Mouse (Mus musculus) liver, embryonic 14.5 days (tissue): ENCODE data around the gene Itga2. TPM values are rescaled to one million over a fixed set of nuclear protein-coding genes. Genes with fewer than 3 reads are reported as not detected.

Source experiments
- ATAC-seq: fragments of 200-750 bp; cut with Nextera tagmentation; 2 replicates; pipeline ENCODE4 v1.8.0; 2017; ENCODE audit warnings: moderate number of reproducible peaks, mild to moderate bottlenecking, moderate library complexity; ENCODE audit not compliant: insufficient read depth
- DNase-seq, 3 experiments: peaks; one replicate each; pipeline ENCODE4 v3.0.0-alpha.2; 2012 to 2013; ENCODE audit warnings: low read depth in 3 of 3, low spot score in 3 of 3
- H3K27ac ChIP-seq: fragments of 300-500 bp; sonication (generic); 2 replicates; pipeline ENCODE4 v1.5.1; 2014; ENCODE audit warnings: moderate library complexity, mild to moderate bottlenecking, control low read depth, inconsistent platforms
- H3K27me3 ChIP-seq: fragments of 300-500 bp; sonication (generic); 2 replicates; pipeline ENCODE4 v1.6.1; 2014; ENCODE audit warnings: mild to moderate bottlenecking, low read length, moderate library complexity; ENCODE audit not compliant: control insufficient read depth, insufficient read depth
- H3K36me3 ChIP-seq: fragments of 300-500 bp; sonication (generic); replicated peaks from 2 replicates; pipeline ENCODE4 v1.6.1; 2014; ENCODE audit warnings: low read depth; ENCODE audit not compliant: control insufficient read depth, insufficient read depth
- H3K4me1 ChIP-seq, 2 experiments: fragments of 200-500 bp in 1 of 2; fragments of 300-500 bp in 1 of 2; sonication (generic) in 1 of 2; replicated peaks; 2 replicates each; pipeline ENCODE4 v1.6.1; 2012 to 2014; ENCODE audit warnings: antibody characterized with exemption in 1 of 2, inconsistent platforms in 1 of 2, low read length in 1 of 2; ENCODE audit not compliant: control insufficient read depth in 2 of 2, insufficient read depth in 2 of 2
- H3K4me2 ChIP-seq: fragments of 300-500 bp; sonication (generic); 2 replicates; pipeline ENCODE4 v1.6.1; 2014; ENCODE audit warnings: low read depth, mild to moderate bottlenecking, control low read depth, moderate library complexity
- H3K4me3 ChIP-seq, 2 experiments: fragments of 200-500 bp in 1 of 2; fragments of 300-500 bp in 1 of 2; sonication (generic) in 1 of 2; 2 replicates each; pipeline ENCODE4 v1.5.1; 2012 to 2014; ENCODE audit warnings: low read depth in 2 of 2, low read length in 2 of 2, mild to moderate bottlenecking in 2 of 2, control low read depth in 1 of 2, inconsistent platforms in 1 of 2, moderate library complexity in 1 of 2; ENCODE audit not compliant: insufficient read depth in 1 of 2
- H3K9ac ChIP-seq: fragments of 300-500 bp; sonication (generic); replicated peaks from 2 replicates; pipeline ENCODE4 v1.6.1; 2014; ENCODE audit warnings: mild to moderate bottlenecking, control low read depth, moderate library complexity
- H3K9me3 ChIP-seq: fragments of 300-500 bp; sonication (generic); 2 replicates; pipeline ENCODE4 v1.6.1; 2016; ENCODE audit warnings: low read length, mixed read lengths; ENCODE audit not compliant: control insufficient read depth
- CTCF ChIP-seq: IDR thresholded peaks from 2 replicates; pipeline ENCODE4 v1.5.1; 2016; ENCODE audit warnings: antibody characterized with exemption, low read depth, control low read depth
- EP300 ChIP-seq: IDR thresholded peaks from 2 replicates; pipeline ENCODE4 v1.6.1; 2016; ENCODE audit warnings: antibody characterized with exemption, low read depth
- WGBS: fragments of 180-500 bp; shearing (Covaris S2); extraction: QIAGEN DNeasy Blood & Tissue Kit; methylation state at CpG from one replicate; pipeline ENCODE4 v1.1.7; 2014; ENCODE audit not compliant: insufficient replicate concordance; 5-methylcytosine and 5-hydroxymethylcytosine counted together
- polyA plus RNA-seq, 2 experiments: library from polyadenylated mRNA; depleted of rRNA in 1 of 2; stranded (reverse) in 1 of 2; unstranded in 1 of 2; fragments of >200 nt; fragmentation: Nextera tagmentation in 1 of 2; extraction: Ambion mirVana in 1 of 2; gene quantifications; 2 replicates each; pipeline versions ENCODE4 v1.2.1 to v1.2.3; 2012 to 2014

Gene Itga2
- polyA plus RNA-seq (2012; rRNA removed) (0.29 and 0.47 TPM in 2 replicates), polyA plus RNA-seq (2014; fragmentation: Nextera tagmentation; extraction: Ambion mirVana) (0.58 and 0.72 TPM in 2 replicates)

GRCm38 (mm10) chr13:114931775-114932294 lies at the start of gene Itga2:
Itga2 (minus strand) TSS chr13:114932100.
- Histone ChIP-seq H3K36me3 (no peaks in the 10 kb centered on the region), H3K27me3 (no peaks in the 10 kb centered on the region), H3K9ac (no peak within 1 kb of the TSS), H3K4me3 (peak within 1 kb of the TSS; percentile 28 to 39), H3K4me2 (peak within 1 kb of the TSS; percentile 51), H3K4me1 (peaks cover 0 to 3% of the 10 kb centered on the region in 2 experiments; a peak in 2 of 4 replicates), H3K27ac (no peak within 1 kb of the TSS), H3K9me3 (no peaks in the 10 kb centered on the region)
- TF ChIP-seq EP300 (no peak), CTCF (peak; percentile 59)
- DNase-seq = no peak
- WGBS = under 1% methylated on average over 28 of the region's 28 CpGs
- ATAC-seq = peak; percentile 53

DNA sequence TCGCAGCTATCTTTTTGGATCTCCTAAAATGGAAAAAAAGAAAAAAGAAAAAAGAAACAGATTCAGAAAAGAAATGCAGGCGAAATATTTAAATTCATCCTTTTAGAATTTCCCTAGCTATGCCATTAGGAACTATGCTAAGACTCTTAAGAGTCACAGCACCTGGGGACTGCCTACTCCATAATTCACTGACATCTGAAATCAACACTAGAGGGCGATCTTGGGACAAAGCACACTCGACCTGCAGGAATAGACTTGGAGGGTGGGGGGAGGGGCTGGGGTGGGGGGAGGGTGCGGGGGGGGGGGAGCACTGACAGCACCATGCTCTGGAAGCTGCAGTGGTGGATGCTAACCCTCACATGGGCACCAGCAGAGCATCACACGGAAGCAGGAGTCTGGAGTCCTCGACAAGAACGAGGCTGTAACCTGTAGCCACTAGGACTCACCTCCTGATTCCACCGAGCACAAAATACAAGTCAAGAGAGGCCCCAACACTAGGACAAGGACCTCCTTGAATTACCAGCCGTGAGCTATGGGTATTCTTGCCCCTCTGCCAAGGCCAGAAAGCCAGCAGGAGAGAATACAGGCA lies 49.0 kb upstream of the Itga2 start:
- Histone ChIP-seq H3K4me2 (no peak overlapping the region), H3K36me3 (no peaks in the 10 kb centered on the region), H3K4me3 (no peak overlapping the region), H3K9me3 (no peaks in the 10 kb centered on the region), H3K27ac (no peak overlapping the region), H3K27me3 (no peaks in the 10 kb centered on the region), H3K9ac (no peak overlapping the region), H3K4me1 (no peaks in the 10 kb centered on the region)
- WGBS = 35% methylated on average over 10 of the region's 10 CpGs
- peak in 1 of 3 experiments; percentile 7 for DNase-seq
- ATAC-seq = no peak
- TF ChIP-seq CTCF (peak; percentile 33; the same call in 1 of the 2 replicates), EP300 (no peak)

DNA sequence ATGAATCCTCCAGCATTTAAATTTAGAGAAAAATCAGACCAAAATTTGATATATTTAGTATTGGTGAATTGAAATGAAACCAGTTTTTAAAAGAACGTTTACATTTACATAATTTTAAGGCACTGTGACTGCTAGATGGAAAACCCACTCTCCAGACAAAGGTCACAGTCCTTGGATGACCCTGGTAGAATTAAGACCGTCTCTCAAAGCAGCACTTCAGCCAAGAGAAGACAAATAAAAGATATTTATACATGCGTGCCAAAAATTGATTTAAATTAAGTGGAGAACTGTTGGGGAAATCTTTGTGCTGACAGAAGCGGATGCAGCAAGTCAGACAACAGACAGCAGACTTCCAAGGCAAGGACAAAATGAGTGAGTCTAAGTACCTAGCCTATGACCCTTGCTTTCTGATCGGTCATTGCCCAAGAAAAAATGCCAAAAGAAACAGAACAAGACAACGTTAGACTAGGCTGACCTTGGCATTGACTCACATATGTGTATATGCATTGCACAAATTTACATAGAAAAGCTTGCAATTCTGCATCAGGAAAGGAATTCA lies 42.7 kb upstream of the Itga2 start:
- TF ChIP-seq CTCF = no peak
- no peak for TF ChIP-seq EP300
- H3K27me3 ChIP-seq = no peaks in the 10 kb centered on the region
- no peaks in the 10 kb centered on the region for H3K36me3 ChIP-seq
- 62% methylated on average over 6 of the region's 6 CpGs for WGBS
- H3K4me2 ChIP-seq = no peak overlapping the region
- H3K9me3 ChIP-seq = no peaks in the 10 kb centered on the region
- DNase-seq (no peak), ATAC-seq (no peak)
- H3K4me3 ChIP-seq = no peak overlapping the region
- no peak overlapping the region for H3K9ac ChIP-seq
- H3K4me1 ChIP-seq = no peaks in the 10 kb centered on the region
- H3K27ac ChIP-seq = no peak overlapping the region

- H3K9ac ChIP-seq = no peak overlapping the region
- WGBS = 77% methylated on average over 3 of the region's 3 CpGs
- ATAC-seq (no peak), DNase-seq (no peak)
- no peak for TF ChIP-seq EP300
- TF ChIP-seq CTCF = no peak
- H3K27ac ChIP-seq = no peak overlapping the region
- H3K36me3 ChIP-seq = no peaks in the 10 kb centered on the region
- no peaks in the 10 kb centered on the region for H3K27me3 ChIP-seq
- H3K4me1 ChIP-seq = no peaks in the 10 kb centered on the region
- no peak overlapping the region for H3K4me2 ChIP-seq
- H3K9me3 ChIP-seq = no peaks in the 10 kb centered on the region
- H3K4me3 ChIP-seq = no peak overlapping the region
Measured at GRCm38 (mm10) chr13:114971905-114972304, 40.0 kb upstream of the Itga2 start.

DNA sequence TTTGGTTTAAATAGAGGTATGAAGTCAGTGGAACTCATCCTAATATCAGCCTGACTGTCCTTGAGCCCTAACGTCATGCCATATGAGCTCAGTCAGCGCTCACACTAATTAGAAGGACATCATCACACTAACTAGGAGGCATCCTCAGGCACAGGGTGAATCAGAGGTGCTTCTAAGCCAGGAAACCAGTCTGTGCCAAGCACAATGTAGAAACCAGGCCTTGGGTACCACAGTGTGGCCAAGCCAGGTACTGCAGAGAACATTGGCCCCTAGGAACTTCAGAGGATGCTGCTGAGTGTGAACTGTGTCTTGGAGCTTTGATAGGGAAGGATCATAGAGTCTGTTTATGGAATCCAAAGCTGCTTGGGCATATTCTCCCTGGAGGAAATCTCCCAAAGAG lies 32.3 kb upstream of the Itga2 start:
- WGBS = 22% methylated on average over 2 of the region's 2 CpGs
- Histone ChIP-seq H3K4me3 (no peak overlapping the region), H3K27me3 (no peaks in the 10 kb centered on the region), H3K36me3 (no peaks in the 10 kb centered on the region), H3K27ac (no peak overlapping the region), H3K4me2 (no peak overlapping the region), H3K9me3 (no peaks in the 10 kb centered on the region), H3K9ac (no peak overlapping the region), H3K4me1 (no peaks in the 10 kb centered on the region)
- peak; percentile 81 for TF ChIP-seq CTCF
- TF ChIP-seq EP300 = no peak
- ATAC-seq (peak; percentile 51), DNase-seq (peak; percentile 4 to 23 (median 16))
